Mouse (Mus musculus) right cerebral cortex, postnatal 14 days (tissue): ENCODE data around the gene Kmt5a.
"Not testable (repeated sequence)": the region's sequence is repeated elsewhere in the genome, so short reads cannot be mapped to it uniquely, and the experiment has no call there.

ENCODE experiments used
- DNase-seq: peaks from one replicate; pipeline ENCODE4 v3.0.0; 2022

Gene Kmt5a

GRCm38 (mm10) chr5:124446301-124446881 is 6.7 kb downstream of the Kmt5a start:
- no peak for DNase-seq

- DNase-seq: no peak
Measured at GRCm38 (mm10) chr5:124449494-124449893, 9.8 kb downstream of the Kmt5a start.

- DNase-seq: no peak
Measured at GRCm38 (mm10) chr5:124450051-124450450, 10.3 kb downstream of the Kmt5a start.

- DNase-seq: no peak
Measured at GRCm38 (mm10) chr5:124450641-124451340, 11.1 kb downstream of the Kmt5a start.

- no peak for DNase-seq
Measured at GRCm38 (mm10) chr5:124452494-124453228, 12.9 kb downstream of the Kmt5a start.

- peak; percentile 47 for DNase-seq
Measured at GRCm38 (mm10) chr5:124453339-124454081, 13.8 kb downstream of the Kmt5a start.

GRCm38 (mm10) chr5:124454082-124454419 is 14.3 kb downstream of the Kmt5a start:
- no peak for DNase-seq

- DNase-seq: no peak
Measured at GRCm38 (mm10) chr5:124456762-124457161, 17.0 kb downstream of the Kmt5a start.

- DNase-seq: not testable (repeated sequence)
Measured at GRCm38 (mm10) chr5:124460922-124461321, 21.2 kb downstream of the Kmt5a start.

GRCm38 (mm10) chr5:124462297-124463025 is 22.7 kb downstream of the Kmt5a start:
- DNase-seq: no peak

- DNase-seq: no peak
Measured at GRCm38 (mm10) chr5:124463462-124463861, 23.7 kb downstream of the Kmt5a start.

GRCm38 (mm10) chr5:124464905-124465304 is 25.2 kb downstream of the Kmt5a start:
- no peak for DNase-seq

GRCm38 (mm10) chr5:124467766-124468165 is 28.0 kb downstream of the Kmt5a start:
- DNase-seq: no peak

- no peak for DNase-seq
Measured at GRCm38 (mm10) chr5:124468365-124468764, 28.6 kb downstream of the Kmt5a start.

GRCm38 (mm10) chr5:124469486-124469885 is 29.8 kb downstream of the Kmt5a start:
- no peak for DNase-seq

- no peak for DNase-seq
Measured at GRCm38 (mm10) chr5:124470591-124471171, 31.0 kb downstream of the Kmt5a start.

- DNase-seq: no peak
Measured at GRCm38 (mm10) chr5:124478873-124479204, 39.1 kb downstream of the Kmt5a start.

GRCm38 (mm10) chr5:124480119-124480518 is 40.4 kb downstream of the Kmt5a start:
- no peak for DNase-seq

- no peak for DNase-seq
Measured at GRCm38 (mm10) chr5:124481714-124482113, 42.0 kb downstream of the Kmt5a start.

GRCm38 (mm10) chr5:124482436-124482965 is 42.8 kb downstream of the Kmt5a start:
- no peak for DNase-seq

GRCm38 (mm10) chr5:124482966-124483654 is 43.4 kb downstream of the Kmt5a start, which contains the start of gene Snrnp35:
Gene Snrnp35, plus strand, starts transcription at chr5:124483134.
- peak; percentile 86 for DNase-seq
